Mouse (Mus musculus) stomach, embryonic 16.5 days (tissue): Measurements from ENCODE around the gene Cep112. TPM values are rescaled to one million over a fixed set of nuclear protein-coding genes. Genes with fewer than 3 reads are reported as not detected.

Experiments
- ATAC-seq: fragments of 200-750 bp; cut with Nextera tagmentation; 2 replicates; pipeline ENCODE4 v1.8.0; 2017; ENCODE audit warnings: moderate number of reproducible peaks, moderate TSS enrichment; ENCODE audit not compliant: insufficient read depth, low FRiP score
- H3K27ac ChIP-seq: fragments of 300-500 bp; sonication (generic); 2 replicates; pipeline ENCODE4 v1.5.1; 2014; ENCODE audit warnings: low read length
- H3K27me3 ChIP-seq: fragments of 300-500 bp; sonication (generic); 2 replicates; pipeline ENCODE4 v1.6.1; 2014; ENCODE audit warnings: low read length, control low read depth, mixed read lengths; ENCODE audit not compliant: control insufficient read depth, insufficient read depth
- H3K36me3 ChIP-seq: fragments of 300-500 bp; sonication (generic); 2 replicates; pipeline ENCODE4 v1.6.1; 2014; ENCODE audit warnings: low read length; ENCODE audit not compliant: control insufficient read depth, insufficient read depth
- H3K4me1 ChIP-seq: fragments of 300-500 bp; sonication (generic); 2 replicates; pipeline ENCODE4 v1.6.1; 2014; ENCODE audit warnings: low read length, control low read depth, mixed read lengths; ENCODE audit not compliant: control insufficient read depth, insufficient read depth
- H3K4me2 ChIP-seq: fragments of 300-500 bp; sonication (generic); 2 replicates; pipeline ENCODE4 v1.6.1; 2014; ENCODE audit warnings: low read depth, low read length, mixed read lengths
- H3K4me3 ChIP-seq: fragments of 300-500 bp; sonication (generic); replicated peaks from 2 replicates; pipeline ENCODE4 v1.5.1; 2014; ENCODE audit warnings: mild to moderate bottlenecking, low read length
- H3K9ac ChIP-seq: fragments of 300-500 bp; sonication (generic); 2 replicates; pipeline ENCODE4 v1.6.1; 2014; ENCODE audit warnings: low read length
- H3K9me3 ChIP-seq: fragments of 300-500 bp; sonication (generic); replicated peaks from 2 replicates; pipeline ENCODE4 v1.6.1; 2016; ENCODE audit warnings: low read length, control low read depth; ENCODE audit not compliant: control insufficient read depth
- WGBS: fragments of 180-500 bp; shearing (Covaris S2); extraction: QIAGEN DNeasy Blood & Tissue Kit; methylation state at CpG from one replicate; pipeline ENCODE4 v1.1.7; 2014; 5-methylcytosine and 5-hydroxymethylcytosine counted together
- polyA plus RNA-seq: library from polyadenylated mRNA; unstranded; fragments of >200 nt; fragmentation: Nextera tagmentation; extraction: Ambion mirVana; gene quantifications from 2 replicates; pipeline ENCODE4 v1.2.1, GENCODE M21; 2015

Gene Cep112
- polyA plus RNA-seq, 1 experiment from 2014 or later: 9.9 TPM

- Histone ChIP-seq H3K4me1 (0 out of 2 replicates have a peak, but pooled peaks cover 4% of the 10 kb centered on the region), H3K9me3 (no peaks in the 10 kb centered on the region), H3K36me3 (no peaks in the 10 kb centered on the region), H3K4me2 (no peak overlapping the region), H3K4me3 (no peak overlapping the region), H3K27me3 (no peaks in the 10 kb centered on the region), H3K27ac (no peak overlapping the region), H3K9ac (no peak overlapping the region)
- no peak for ATAC-seq
- 22% methylated on average over 4 of the region's 4 CpGs for WGBS
Observed at GRCm38 (mm10) chr11:108552997-108553622, 128.1 kb downstream of the Cep112 start.

GRCm38 (mm10) chr11:108553881-108554280, 128.9 kb downstream of the Cep112 start:
- Histone ChIP-seq H3K4me1 (0 out of 2 replicates have a peak, but pooled peaks cover 4% of the 10 kb centered on the region), H3K9ac (no peak overlapping the region), H3K4me2 (no peak overlapping the region), H3K4me3 (no peak overlapping the region), H3K36me3 (no peaks in the 10 kb centered on the region), H3K27me3 (no peaks in the 10 kb centered on the region), H3K27ac (no peak overlapping the region), H3K9me3 (no peaks in the 10 kb centered on the region)
- ATAC-seq: no peak
- WGBS: 94% methylated on average over 1 of the region's 1 CpGs

DNA sequence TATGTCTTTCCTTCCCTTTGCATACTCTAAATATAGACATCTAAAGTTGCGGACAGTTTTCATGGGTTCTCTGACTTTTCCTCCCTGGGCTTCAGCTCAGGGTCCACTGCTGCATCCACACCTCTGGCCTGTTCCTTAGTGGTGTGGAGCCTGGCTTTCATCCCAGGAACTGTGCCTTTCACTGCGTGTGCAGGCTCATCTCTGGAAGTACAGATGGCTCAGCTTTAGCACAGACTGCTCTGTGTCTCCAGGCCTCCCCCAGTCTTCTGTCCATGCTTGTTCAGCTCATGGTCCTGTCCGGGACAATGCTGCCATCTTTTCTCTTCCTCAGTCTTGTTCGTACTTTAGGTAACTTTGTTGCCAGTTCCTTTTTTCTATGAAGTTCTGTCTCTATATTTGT, 133.6 kb downstream of the Cep112 start:
- Histone ChIP-seq H3K9ac (no peak overlapping the region), H3K9me3 (no peaks in the 10 kb centered on the region), H3K4me1 (no peaks in the 10 kb centered on the region), H3K4me2 (no peak overlapping the region), H3K4me3 (no peak overlapping the region), H3K27me3 (no peaks in the 10 kb centered on the region), H3K27ac (no peak overlapping the region), H3K36me3 (no peaks in the 10 kb centered on the region)
- 82% methylated on average over 4 of the region's 4 CpGs for WGBS
- ATAC-seq: no peak

DNA sequence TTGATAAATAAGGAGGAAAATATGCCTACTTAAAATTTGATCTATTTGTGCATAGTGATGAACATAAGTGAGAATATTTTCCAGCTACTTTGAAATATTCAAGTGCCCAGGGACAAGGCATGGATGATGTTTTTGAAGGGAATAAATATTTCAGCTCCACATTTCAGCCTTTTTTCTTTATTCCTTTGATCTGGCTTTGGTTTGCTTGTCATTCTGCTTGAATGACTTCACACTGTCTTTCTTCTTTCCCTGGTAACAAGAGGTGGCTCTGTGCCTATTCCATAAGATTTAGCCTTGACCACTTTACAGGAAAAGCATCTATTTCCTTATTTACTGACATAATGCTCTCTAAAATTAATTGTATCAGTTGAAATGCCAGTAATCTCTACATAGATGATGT, 134.5 kb downstream of the Cep112 start:
- Histone ChIP-seq H3K4me1 (no peaks in the 10 kb centered on the region), H3K36me3 (no peaks in the 10 kb centered on the region), H3K4me3 (no peak overlapping the region), H3K27ac (no peak overlapping the region), H3K9ac (no peak overlapping the region), H3K27me3 (no peaks in the 10 kb centered on the region), H3K9me3 (no peaks in the 10 kb centered on the region), H3K4me2 (no peak overlapping the region)
- ATAC-seq: no peak

DNA sequence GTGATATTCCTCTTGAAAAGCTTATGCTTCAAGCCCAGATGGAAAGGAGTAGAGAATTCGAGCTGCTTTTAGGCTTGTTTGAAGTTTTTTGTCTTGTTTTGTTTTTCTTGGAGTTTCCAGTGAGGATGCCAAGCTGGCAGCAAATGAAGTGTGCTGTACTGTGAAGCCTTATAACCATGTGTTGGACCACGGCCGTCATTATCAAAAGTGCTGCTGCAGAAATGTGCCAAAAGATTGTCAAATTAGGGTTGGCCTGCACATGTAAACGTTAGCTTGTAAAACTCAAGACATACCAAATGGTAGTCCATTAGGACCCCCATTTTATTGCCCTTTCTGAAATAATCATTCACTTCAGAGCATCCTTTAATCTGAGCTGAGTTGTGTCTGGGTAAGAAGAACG, 137.1 kb downstream of the Cep112 start:
- Histone ChIP-seq H3K27me3 (no peaks in the 10 kb centered on the region), H3K27ac (no peak overlapping the region), H3K4me1 (no peaks in the 10 kb centered on the region), H3K36me3 (no peaks in the 10 kb centered on the region), H3K9ac (no peak overlapping the region), H3K4me3 (no peak overlapping the region), H3K4me2 (no peak overlapping the region), H3K9me3 (no peaks in the 10 kb centered on the region)
- ATAC-seq: no peak
- 52% methylated on average over 5 of the region's 5 CpGs for WGBS

GRCm38 (mm10) chr11:108586551-108587184, 161.7 kb downstream of the Cep112 start:
- Histone ChIP-seq H3K27me3 (no peaks in the 10 kb centered on the region), H3K4me1 (no peaks in the 10 kb centered on the region), H3K9ac (no peak overlapping the region), H3K27ac (no peak overlapping the region), H3K9me3 (no peaks in the 10 kb centered on the region), H3K36me3 (no peaks in the 10 kb centered on the region), H3K4me2 (no peak overlapping the region), H3K4me3 (no peak overlapping the region)
- ATAC-seq: no peak
- WGBS: 35% methylated on average over 7 of the region's 7 CpGs

DNA sequence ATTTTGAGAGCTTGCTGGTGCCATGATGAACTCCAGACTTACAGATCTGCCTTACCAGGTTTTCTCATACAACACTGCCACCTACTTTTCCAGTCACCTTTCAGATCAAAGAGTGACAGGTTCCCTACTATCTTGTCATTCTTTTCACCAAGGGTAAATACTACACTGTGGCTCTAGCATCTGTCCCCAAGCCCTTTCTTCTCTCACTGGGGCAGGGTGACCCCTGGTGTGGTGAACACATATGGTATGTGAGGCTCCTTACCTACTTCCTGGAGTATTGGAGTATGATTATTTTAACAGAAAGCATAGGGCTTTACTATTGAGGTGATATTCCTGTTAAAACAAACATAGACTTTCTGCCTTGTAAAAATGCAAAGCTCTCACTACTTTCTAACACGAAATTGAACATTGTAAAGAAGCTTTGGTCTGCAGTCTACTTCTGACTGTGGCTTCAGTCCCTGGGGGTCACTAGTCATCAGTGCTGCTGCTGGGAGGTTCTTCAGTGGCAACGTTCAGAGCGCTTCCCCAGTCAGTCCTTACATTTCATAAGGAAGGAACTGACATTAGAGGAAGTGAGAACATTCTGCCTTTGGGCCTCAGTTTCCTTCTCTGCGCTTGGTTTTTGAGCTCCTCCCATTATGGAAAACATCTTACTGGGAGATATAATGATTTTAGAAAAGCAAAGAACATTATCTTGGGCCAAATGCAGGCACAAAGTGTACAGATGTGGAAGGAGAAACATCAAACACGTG, 168.4 kb downstream of the Cep112 start:
- Histone ChIP-seq H3K4me1 (no peaks in the 10 kb centered on the region), H3K4me2 (no peak overlapping the region), H3K9me3 (no peaks in the 10 kb centered on the region), H3K27me3 (no peaks in the 10 kb centered on the region), H3K9ac (no peak overlapping the region), H3K4me3 (no peak overlapping the region), H3K36me3 (no peaks in the 10 kb centered on the region), H3K27ac (no peak overlapping the region)
- no peak for ATAC-seq
- WGBS: 59% methylated on average over 5 of the region's 5 CpGs

DNA sequence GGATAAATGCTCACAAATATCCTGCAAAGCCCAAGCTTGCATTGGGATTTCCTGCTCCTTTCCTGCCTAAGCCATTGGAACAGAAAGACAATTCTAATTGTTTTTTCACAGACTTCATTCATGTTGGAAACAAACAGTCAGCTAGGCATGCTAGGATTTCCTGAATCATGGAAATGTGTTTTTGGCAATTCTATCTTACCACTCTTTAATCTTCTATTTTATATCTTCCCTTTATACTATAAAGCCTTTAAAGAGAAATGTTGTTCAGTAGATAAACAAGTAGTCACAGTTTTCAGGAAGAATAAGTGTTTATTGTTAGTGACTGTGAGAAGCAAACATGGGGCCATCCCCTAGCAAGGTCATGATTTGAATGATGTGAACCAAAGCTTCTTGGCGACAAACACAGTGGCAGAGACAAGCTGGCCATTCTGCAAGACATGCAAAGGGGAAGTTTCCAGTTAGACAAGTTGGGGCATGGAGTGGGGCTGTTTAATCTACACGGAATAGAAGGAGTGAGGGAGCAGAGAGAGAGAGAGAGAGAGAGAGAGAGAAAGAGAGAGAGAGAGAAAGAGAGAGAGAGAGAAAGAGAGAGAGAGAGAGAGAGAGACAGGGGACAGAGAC, 169.1 kb downstream of the Cep112 start:
- no peak overlapping the region for H3K27ac ChIP-seq
- H3K4me3 ChIP-seq: no peak overlapping the region
- H3K36me3 ChIP-seq: no peaks in the 10 kb centered on the region
- no peaks in the 10 kb centered on the region for H3K9me3 ChIP-seq
- 46% methylated on average over 2 of the region's 2 CpGs for WGBS
- H3K4me1 ChIP-seq: no peaks in the 10 kb centered on the region
- no peaks in the 10 kb centered on the region for H3K27me3 ChIP-seq
- H3K9ac ChIP-seq: no peak overlapping the region
- no peak overlapping the region for H3K4me2 ChIP-seq
- ATAC-seq: no peak

DNA sequence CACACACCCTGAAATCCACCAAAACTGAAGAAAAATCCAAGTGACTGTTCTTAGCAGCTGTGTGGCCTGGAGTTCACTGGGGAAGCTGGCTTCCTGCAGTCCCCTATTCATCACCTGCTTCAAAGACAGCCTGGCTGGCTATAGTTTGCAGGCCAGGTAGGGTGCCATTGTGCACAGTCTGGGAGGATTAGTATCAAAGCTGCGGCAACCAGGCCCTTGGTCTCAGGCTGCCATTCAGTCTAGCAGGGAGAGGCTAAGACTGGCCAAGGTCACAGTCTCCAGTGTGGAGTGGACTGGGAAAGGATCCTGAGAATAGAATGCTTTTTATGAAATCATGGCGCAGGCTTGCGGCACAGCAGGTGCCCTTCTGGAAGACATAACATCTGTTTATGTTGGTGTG, 180.3 kb downstream of the Cep112 start:
- Histone ChIP-seq H3K4me2 (no peak overlapping the region), H3K36me3 (no peaks in the 10 kb centered on the region), H3K27me3 (no peaks in the 10 kb centered on the region), H3K4me1 (no peaks in the 10 kb centered on the region), H3K27ac (no peak overlapping the region), H3K9ac (no peak overlapping the region), H3K4me3 (no peak overlapping the region), H3K9me3 (no peaks in the 10 kb centered on the region)
- WGBS: 48% methylated on average over 3 of the region's 3 CpGs
- no peak for ATAC-seq
